Mouse (Mus musculus) hindbrain, embryonic 10.5 days (tissue): ENCODE data around the gene Cnot1. TPM values are rescaled to one million over a fixed set of nuclear protein-coding genes. Genes with fewer than 3 reads are reported as not detected.
A peak's percentile ranks its signal among the peaks of the same experiment; 100 is the strongest.

ENCODE experiments used
- DNase-seq: peaks from one replicate; pipeline ENCODE4 v3.0.0-alpha.2; 2017; ENCODE audit warnings: low spot score
- H3K27ac ChIP-seq: fragments of 300-500 bp; sonication (generic); 2 replicates; pipeline ENCODE4 v1.5.1; 2016; ENCODE audit warnings: mild to moderate bottlenecking, moderate library complexity
- H3K27me3 ChIP-seq: fragments of 300-500 bp; sonication (generic); 2 replicates; pipeline ENCODE4 v1.6.1; 2016; ENCODE audit warnings: mild to moderate bottlenecking; ENCODE audit not compliant: poor library complexity, insufficient read depth, severe bottlenecking
- H3K36me3 ChIP-seq: fragments of 300-500 bp; sonication (generic); 2 replicates; pipeline ENCODE4 v1.6.1; 2016; ENCODE audit warnings: mild to moderate bottlenecking, moderate library complexity
- H3K4me1 ChIP-seq: fragments of 300-500 bp; sonication (generic); replicated peaks from 2 replicates; pipeline ENCODE4 v1.6.1; 2016; ENCODE audit warnings: mild to moderate bottlenecking
- H3K4me3 ChIP-seq: fragments of 300-500 bp; sonication (generic); 2 replicates; pipeline ENCODE4 v1.5.1; 2016; ENCODE audit warnings: mild to moderate bottlenecking, moderate library complexity
- H3K9me3 ChIP-seq: fragments of 300-500 bp; sonication (generic); 2 replicates; pipeline ENCODE4 v1.6.1; 2016; ENCODE audit warnings: mild to moderate bottlenecking, moderate library complexity
- WGBS: fragments of 180-500 bp; shearing (Covaris S2); methylation state at CpG from one replicate; pipeline ENCODE4 v1.1.7; 2016; 5-methylcytosine and 5-hydroxymethylcytosine counted together
- polyA plus RNA-seq: library from polyadenylated mRNA; unstranded; fragments of >200 nt; fragmentation: Nextera tagmentation; extraction: Ambion mirVana; gene quantifications from 2 replicates; pipeline ENCODE4 v1.2.1, GENCODE M21; 2016

Cnot1 gene
- 77.3 and 97.3 TPM in 2 replicates for polyA plus RNA-seq

- Histone ChIP-seq H3K4me1 (peaks cover 23% of the 10 kb centered on the region), H3K9me3 (no peaks in the 10 kb centered on the region), H3K36me3 (peaks cover 24% of the 10 kb centered on the region), H3K4me3 (peak within 1 kb of the TSS; percentile 100), H3K27ac (peak within 1 kb of the TSS; percentile 98), H3K27me3 (no peaks in the 10 kb centered on the region)
- WGBS: under 1% methylated on average over 44 of the region's 44 CpGs
- peak; percentile 98 for DNase-seq
These were observed at the start of gene Cnot1 for GRCm38 (mm10) chr8:95807331-95807843. Gene Cnot1, minus strand, starts transcription at chr8:95807464.

GRCm38 (mm10) chr8:95854174-95854573 lies 46.9 kb upstream of the Cnot1 start:
- Histone ChIP-seq H3K27me3 (no peaks in the 10 kb centered on the region), H3K4me1 (peaks cover 12% of the 10 kb centered on the region), H3K9me3 (no peaks in the 10 kb centered on the region), H3K36me3 (no peaks in the 10 kb centered on the region), H3K4me3 (no peak overlapping the region), H3K27ac (no peak overlapping the region)
- WGBS: 87% methylated on average over 6 of the region's 6 CpGs
- no peak for DNase-seq

DNA sequence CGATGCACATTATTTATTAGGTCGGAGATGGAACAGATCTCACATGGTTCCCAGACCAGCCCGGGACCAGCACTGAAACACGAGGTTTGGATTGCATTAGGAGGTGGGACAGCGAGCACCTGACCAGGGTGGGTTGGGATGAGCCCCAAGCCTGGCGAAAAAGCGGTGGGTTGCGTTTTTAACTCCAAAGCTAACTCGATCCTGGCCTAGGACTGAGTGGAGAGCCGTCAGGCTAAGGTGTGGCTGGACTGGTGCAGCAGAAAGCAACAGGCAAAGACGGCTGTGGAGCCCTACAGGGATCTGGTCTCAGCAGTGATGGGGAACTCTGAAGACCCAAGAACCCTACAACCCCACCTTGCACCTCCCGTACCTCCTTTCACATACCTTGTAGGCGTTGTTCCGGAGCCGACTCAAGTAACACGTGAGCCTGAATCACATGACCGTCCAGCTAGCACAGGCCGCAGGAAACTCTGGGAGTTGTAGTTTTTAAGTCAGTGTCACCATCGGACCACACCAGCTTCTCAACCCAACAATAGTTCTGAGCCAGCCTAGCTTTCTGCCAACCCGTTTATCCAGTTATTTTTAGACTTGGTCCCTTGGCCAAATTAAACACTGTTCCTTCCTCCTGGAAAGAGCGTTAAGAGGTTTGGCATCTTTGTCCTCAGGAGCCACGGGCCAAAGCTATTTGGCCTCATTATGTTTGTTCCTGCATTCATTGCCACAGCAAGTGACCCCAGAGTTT lies 46.0 kb upstream of the Cnot1 start, which contains the start of gene Slc38a7:
TSS of gene Slc38a7 (minus strand) at position 438 of the 742 bp plus-strand sequence.
- Histone ChIP-seq H3K36me3 (peaks cover 3% of the 10 kb centered on the region), H3K9me3 (no peaks in the 10 kb centered on the region), H3K4me1 (peaks cover 12% of the 10 kb centered on the region), H3K4me3 (peak within 1 kb of the TSS; percentile 72), H3K27ac (peak within 1 kb of the TSS; percentile 77), H3K27me3 (no peaks in the 10 kb centered on the region)
- peak; percentile 71 for DNase-seq
- WGBS: 15% methylated on average over 22 of the region's 22 CpGs

- 75% methylated on average over 4 of the region's 4 CpGs for WGBS
- no peak for DNase-seq
These were observed 45.0 kb upstream of the Cnot1 start for GRCm38 (mm10) chr8:95852290-95852689.

DNA sequence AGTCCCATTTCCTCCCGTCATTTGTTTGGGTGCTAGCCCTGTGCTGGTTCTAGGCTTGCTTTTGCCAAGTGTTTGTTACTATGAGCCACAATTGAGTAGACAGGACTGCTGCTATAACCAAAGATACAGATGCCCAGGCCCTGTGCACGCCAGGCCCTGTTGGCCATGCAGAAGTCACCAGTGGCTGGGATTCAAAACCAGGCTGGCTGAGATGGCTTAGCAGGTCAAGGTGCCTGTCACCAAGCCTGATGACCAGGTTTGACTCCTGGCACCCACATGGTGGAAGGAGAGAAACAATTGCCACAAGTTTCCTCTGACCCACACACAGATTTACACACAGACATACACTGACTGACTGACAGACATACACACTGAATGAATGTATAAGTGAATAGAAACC lies 43.1 kb upstream of the Cnot1 start:
- WGBS: 94% methylated on average over 2 of the region's 2 CpGs
- no peak for DNase-seq
- H3K36me3 ChIP-seq: peaks cover 23% of the 10 kb centered on the region

More at GRCm38 (mm10) chr8:95852290-95852689, 45.0 kb upstream of the Cnot1 start:
- peak overlapping the region; percentile 72 for H3K4me3 ChIP-seq
- no peaks in the 10 kb centered on the region for H3K9me3 ChIP-seq
- H3K4me1 ChIP-seq: peaks cover 12% of the 10 kb centered on the region
- peaks cover 9% of the 10 kb centered on the region for H3K36me3 ChIP-seq
- H3K27me3 ChIP-seq: no peaks in the 10 kb centered on the region
- H3K27ac ChIP-seq: no peak overlapping the region

DNA sequence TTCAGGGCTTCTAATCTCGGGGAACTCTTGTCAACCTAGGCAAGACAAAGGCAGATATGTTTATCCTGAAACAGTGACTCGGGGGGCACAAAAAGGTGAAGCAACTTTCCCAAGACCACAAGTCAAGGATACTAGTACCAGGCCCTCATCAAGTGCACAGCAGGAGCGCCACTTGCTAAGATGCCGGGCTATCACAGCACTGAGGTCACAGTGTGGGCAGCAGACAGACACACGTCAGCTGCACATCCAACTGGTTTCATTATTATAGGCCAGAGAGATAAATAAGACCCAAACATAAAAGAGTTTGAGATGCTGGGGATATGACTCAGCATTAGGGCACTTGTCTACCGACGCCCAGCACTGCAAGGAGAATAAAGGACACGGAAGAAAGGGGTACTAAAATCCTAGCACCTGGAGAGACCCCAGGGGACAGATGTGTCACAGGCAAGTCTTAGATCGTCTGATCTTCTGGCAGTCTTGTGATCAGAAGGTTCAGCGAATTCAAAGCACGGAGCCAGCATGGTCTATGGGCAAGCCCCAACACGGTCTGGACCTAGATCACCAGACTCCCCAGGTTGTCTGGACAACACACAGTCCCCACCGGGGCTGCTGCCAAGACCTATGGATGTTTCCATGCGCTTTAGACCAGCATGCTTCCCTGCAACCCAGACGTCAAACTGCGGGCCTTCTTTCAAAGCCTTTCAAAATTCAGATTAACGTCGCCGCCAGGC lies 41.6 kb upstream of the Cnot1 start:
- Histone ChIP-seq H3K9me3 (no peaks in the 10 kb centered on the region), H3K4me3 (no peak overlapping the region), H3K27me3 (no peaks in the 10 kb centered on the region), H3K36me3 (peaks cover 37% of the 10 kb centered on the region), H3K4me1 (peaks cover 12% of the 10 kb centered on the region), H3K27ac (no peak overlapping the region)
- 89% methylated on average over 19 of the region's 19 CpGs for WGBS
- no peak for DNase-seq

More for the DNA sequence above, 43.1 kb upstream of the Cnot1 start:
- Histone ChIP-seq H3K9me3 (no peaks in the 10 kb centered on the region), H3K27me3 (no peaks in the 10 kb centered on the region), H3K4me1 (peaks cover 12% of the 10 kb centered on the region), H3K27ac (no peak overlapping the region), H3K4me3 (no peak overlapping the region)

GRCm38 (mm10) chr8:95848061-95848551 lies 40.8 kb upstream of the Cnot1 start:
- no peaks in the 10 kb centered on the region for H3K27me3 ChIP-seq
- no peak overlapping the region for H3K4me3 ChIP-seq
- H3K27ac ChIP-seq: no peak overlapping the region
- peaks cover 12% of the 10 kb centered on the region for H3K4me1 ChIP-seq
- DNase-seq: no peak
- WGBS: 85% methylated on average over 24 of the region's 24 CpGs
- H3K9me3 ChIP-seq: no peaks in the 10 kb centered on the region
- peaks cover 45% of the 10 kb centered on the region for H3K36me3 ChIP-seq

DNA sequence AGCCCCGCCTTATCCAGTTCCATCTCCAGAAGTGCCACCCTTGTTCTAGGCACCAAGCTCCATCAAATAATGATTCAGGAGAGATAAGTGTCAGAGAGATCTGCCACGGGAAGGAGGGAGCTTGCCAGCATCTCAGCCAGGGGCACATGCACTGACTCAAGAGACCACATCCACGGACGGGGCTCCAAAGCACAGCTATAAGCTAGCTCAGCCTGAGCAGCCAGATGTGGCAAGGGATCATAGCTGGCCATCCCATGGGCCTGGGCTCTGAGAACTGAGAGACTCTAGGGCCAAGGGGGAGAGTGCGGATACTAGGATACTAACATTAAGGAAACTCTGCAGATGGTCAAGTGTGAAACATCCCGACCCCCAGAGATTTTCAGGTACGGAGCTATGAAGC lies 37.8 kb upstream of the Cnot1 start:
- WGBS: 92% methylated on average over 7 of the region's 7 CpGs
- H3K27ac ChIP-seq: no peak overlapping the region
- no peak overlapping the region for H3K4me3 ChIP-seq
- no peaks in the 10 kb centered on the region for H3K4me1 ChIP-seq
- no peaks in the 10 kb centered on the region for H3K9me3 ChIP-seq
- no peaks in the 10 kb centered on the region for H3K27me3 ChIP-seq
- H3K36me3 ChIP-seq: peaks cover 75% of the 10 kb centered on the region
- no peak for DNase-seq

DNA sequence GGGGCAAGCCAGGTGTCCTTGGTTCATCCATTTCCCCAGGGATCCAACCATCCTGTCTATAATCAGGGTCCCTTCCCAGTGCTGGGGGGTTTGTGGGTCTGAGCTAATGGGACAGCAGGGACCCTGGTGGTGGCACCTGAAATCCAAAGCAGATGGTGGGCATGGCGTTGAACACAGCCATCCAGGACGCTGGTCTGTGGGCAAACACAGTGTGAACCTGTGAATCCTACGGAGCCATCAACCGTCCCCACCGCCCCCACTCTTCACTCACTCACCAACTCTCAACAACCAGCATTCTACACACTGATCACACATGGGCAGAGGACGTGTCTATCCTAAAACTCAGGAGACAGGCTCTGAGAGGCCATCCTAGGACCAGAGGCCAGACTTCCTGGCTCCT lies 36.7 kb upstream of the Cnot1 start:
- H3K27ac ChIP-seq: no peak overlapping the region
- no peaks in the 10 kb centered on the region for H3K27me3 ChIP-seq
- 96% methylated on average over 6 of the region's 6 CpGs for WGBS
- H3K4me1 ChIP-seq: no peaks in the 10 kb centered on the region
- peaks cover 80% of the 10 kb centered on the region for H3K36me3 ChIP-seq
- no peak overlapping the region for H3K4me3 ChIP-seq
- no peak for DNase-seq
- H3K9me3 ChIP-seq: no peaks in the 10 kb centered on the region

GRCm38 (mm10) chr8:95841436-95841835 lies 34.2 kb upstream of the Cnot1 start:
- H3K9me3 ChIP-seq: no peaks in the 10 kb centered on the region
- 90% methylated on average over 15 of the region's 15 CpGs for WGBS
- H3K27ac ChIP-seq: no peak overlapping the region
- H3K36me3 ChIP-seq: peaks cover 80% of the 10 kb centered on the region
- H3K4me1 ChIP-seq: no peaks in the 10 kb centered on the region
- H3K27me3 ChIP-seq: no peaks in the 10 kb centered on the region
- no peak for DNase-seq
- H3K4me3 ChIP-seq: no peak overlapping the region

DNA sequence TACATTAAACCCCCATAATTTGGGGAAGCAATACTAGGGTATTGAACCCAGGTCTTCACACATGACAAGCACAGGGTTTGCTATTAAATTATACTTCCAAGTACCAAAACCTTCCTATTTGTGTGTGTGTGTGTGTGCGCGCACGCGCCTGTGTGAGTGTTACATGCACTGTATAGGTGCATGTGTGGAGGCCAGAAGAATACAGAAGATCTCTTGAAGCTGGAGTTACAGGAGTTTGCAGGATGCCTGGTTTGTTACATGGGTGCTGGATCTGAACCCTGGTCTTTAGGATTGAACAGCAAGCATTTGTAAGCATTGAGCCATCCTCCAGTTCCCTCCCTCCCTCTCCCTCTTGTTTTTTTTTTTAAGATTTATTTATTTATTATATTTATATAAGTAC lies 32.0 kb upstream of the Cnot1 start:
- Histone ChIP-seq H3K4me3 (no peak overlapping the region), H3K27me3 (no peaks in the 10 kb centered on the region), H3K27ac (no peak overlapping the region), H3K9me3 (no peaks in the 10 kb centered on the region), H3K4me1 (peaks cover under 1% of the 10 kb centered on the region; the same call in 1 of the 2 replicates), H3K36me3 (peaks cover 62% of the 10 kb centered on the region)
- no peak for DNase-seq
- WGBS: 98% methylated on average over 4 of the region's 4 CpGs

DNA sequence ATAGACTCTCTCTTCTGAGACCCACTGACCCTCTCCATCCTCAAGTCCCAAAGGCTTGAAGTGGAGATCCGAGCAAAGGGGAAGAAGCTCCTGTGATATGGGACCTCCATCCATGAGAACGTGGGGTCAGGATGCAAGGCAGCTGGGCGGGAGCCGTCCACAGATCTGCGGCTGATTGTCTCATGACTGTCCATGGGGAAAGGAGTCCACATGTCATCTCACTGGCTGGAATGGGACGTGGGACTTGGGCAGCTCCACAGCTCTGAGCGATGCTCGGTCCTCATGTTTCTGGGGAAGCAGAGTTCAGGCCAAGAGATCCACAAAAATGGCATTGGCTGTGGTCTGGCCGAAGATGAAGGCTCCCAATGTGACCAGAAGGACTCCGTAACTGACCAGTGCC lies 30.0 kb upstream of the Cnot1 start:
- Histone ChIP-seq H3K4me3 (no peak overlapping the region), H3K9me3 (no peaks in the 10 kb centered on the region), H3K27ac (no peak overlapping the region), H3K36me3 (peaks cover 42% of the 10 kb centered on the region), H3K27me3 (no peaks in the 10 kb centered on the region), H3K4me1 (peaks cover 18% of the 10 kb centered on the region)
- no peak for DNase-seq
- 91% methylated on average over 10 of the region's 10 CpGs for whole genome bisulfite sequencing

GRCm38 (mm10) chr8:95835891-95836290 lies 28.6 kb upstream of the Cnot1 start:
- Histone ChIP-seq H3K27me3 (no peaks in the 10 kb centered on the region), H3K4me1 (peaks cover 19% of the 10 kb centered on the region), H3K27ac (no peak overlapping the region), H3K4me3 (no peak overlapping the region), H3K9me3 (no peaks in the 10 kb centered on the region), H3K36me3 (peaks cover 28% of the 10 kb centered on the region)
- no peak for DNase-seq
- 76% methylated on average over 4 of the region's 4 CpGs for WGBS
